Mouse (Mus musculus): ENCODE measurements at regions not wholly inside any gene's neighbourhood (a gene's known extent, or its start where the extent isn't known, plus 50 kb on each side); places are given as distances from the start of the nearest gene placed in this dataset.

DNA sequence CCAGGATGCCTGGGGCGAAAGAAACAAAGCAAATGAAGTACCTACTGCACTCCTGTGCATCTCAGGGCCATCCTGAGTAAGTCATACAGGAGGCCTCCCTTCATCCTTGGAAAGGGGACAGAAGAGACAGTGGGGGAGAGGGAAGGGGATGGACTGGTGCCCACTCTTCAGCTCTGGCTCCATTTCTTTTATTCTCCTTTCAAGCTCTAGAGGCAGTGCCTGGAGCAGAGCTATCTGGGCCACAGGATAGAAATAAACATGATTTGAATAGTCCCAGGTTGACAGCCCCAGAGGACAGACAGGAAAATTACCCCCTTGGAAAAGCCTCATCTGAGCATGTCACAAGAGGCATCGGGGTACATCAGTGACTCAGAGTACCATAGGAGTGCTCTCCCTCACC, 72.2 kb upstream of the Mafb start:
- DNase-seq (ENCODE audit: low spot score): no peak
- ATAC-seq (ENCODE audit: extremely low read depth, insufficient number of reproducible peaks, low FRiP score, poor library complexity, severe bottlenecking): no peak
- Histone ChIP-seq H3K4me1 (ENCODE audit: insufficient read depth, low read depth, low read length) (no peaks in the 10 kb centered on the region), H3K27me3 (ENCODE audit: insufficient read depth, low read length) (no peaks in the 10 kb centered on the region), H3K4me3 (ENCODE audit: low read depth, low read length) (no peak overlapping the region), H3K36me3 (replicated peaks) (no peaks in the 10 kb centered on the region), H3K9me3 (replicated peaks) (peaks cover 66% of the 10 kb centered on the region)
- TF ChIP-seq GATA1 (IDR thresholded peaks at IDR 0.05; ENCODE audit: borderline replicate concordance, low read length): no peak
- TF ChIP-seq TAL1 (conservative IDR thresholded peaks at IDR 0.05; ENCODE audit: low read depth, low read length): no peak
- TF ChIP-seq POLR2AphosphoS5 (IDR thresholded peaks at IDR 0.05; ENCODE audit: insufficient replicate concordance, low read depth, low read length): no peak
- no peak for TF ChIP-seq GATA2 (IDR thresholded peaks at IDR 0.05; ENCODE audit: borderline replicate concordance, low read depth, low read length)
- no peak for TF ChIP-seq CTCF (IDR thresholded peaks at IDR 0.05; ENCODE audit: low read depth, low read length)

DNA sequence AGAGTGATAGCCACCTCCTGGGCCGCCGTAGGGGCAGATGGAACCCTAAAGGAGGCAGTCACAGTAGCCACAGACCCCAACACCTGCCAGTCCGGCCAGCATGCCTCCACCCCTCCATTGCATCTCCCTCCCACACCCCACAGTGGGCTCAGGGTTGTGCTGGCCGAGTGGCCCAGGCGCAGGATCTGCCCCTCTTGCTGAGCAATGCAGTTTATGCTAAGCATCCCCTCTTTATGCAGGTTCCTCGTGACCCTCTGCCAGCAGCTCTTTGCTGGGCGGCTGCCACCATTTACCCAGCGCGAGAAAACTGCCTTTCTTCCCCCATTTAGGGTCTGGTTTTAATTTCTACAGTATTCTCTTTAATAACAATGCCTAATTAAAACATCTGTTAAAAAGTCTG, 73.4 kb upstream of the Mafb start:
- Histone ChIP-seq H3K36me3 (replicated peaks) (no peaks in the 10 kb centered on the region), H3K9me3 (replicated peaks) (peaks cover 61% of the 10 kb centered on the region), H3K4me3 (ENCODE audit: low read depth, low read length) (no peak overlapping the region; the same call in 1 of the 2 replicates), H3K4me1 (ENCODE audit: insufficient read depth, low read depth, low read length) (no peaks in the 10 kb centered on the region), H3K27me3 (ENCODE audit: insufficient read depth, low read length) (no peaks in the 10 kb centered on the region)
- DNase-seq (ENCODE audit: low spot score): no peak
- TF ChIP-seq TAL1 (conservative IDR thresholded peaks at IDR 0.05; ENCODE audit: low read depth, low read length) (no peak), CTCF (IDR thresholded peaks at IDR 0.05; ENCODE audit: low read depth, low read length) (no peak), GATA2 (IDR thresholded peaks at IDR 0.05; ENCODE audit: borderline replicate concordance, low read depth, low read length) (no peak), GATA1 (IDR thresholded peaks at IDR 0.05; ENCODE audit: borderline replicate concordance, low read length) (no peak), POLR2AphosphoS5 (IDR thresholded peaks at IDR 0.05; ENCODE audit: insufficient replicate concordance, low read depth, low read length) (no peak)
- no peak for ATAC-seq (ENCODE audit: extremely low read depth, insufficient number of reproducible peaks, low FRiP score, poor library complexity, severe bottlenecking)

DNA sequence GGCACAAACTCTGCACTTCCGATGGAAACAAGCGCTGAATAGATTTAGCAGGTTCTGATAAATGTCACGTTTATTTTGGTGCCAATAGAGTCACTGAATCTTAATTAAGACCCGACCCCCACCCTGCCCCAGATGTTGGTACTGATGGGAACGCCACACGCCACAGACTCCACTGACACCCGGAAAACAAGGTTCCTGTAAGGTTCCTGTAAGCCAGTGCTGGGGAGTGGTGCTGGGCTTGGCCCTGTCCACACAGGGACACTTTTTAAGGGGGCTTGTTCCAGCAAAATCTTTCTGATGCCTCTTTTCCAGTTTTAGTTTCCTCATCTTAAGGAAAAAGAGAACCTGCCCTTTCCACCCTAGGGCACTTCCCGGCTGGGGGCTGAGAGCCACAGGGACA, 84.2 kb upstream of the Mafb start:
- H3K4me3 ChIP-seq (ENCODE audit: low read depth, low read length): no peak overlapping the region
- no peak for TF ChIP-seq TAL1 (conservative IDR thresholded peaks at IDR 0.05; ENCODE audit: low read depth, low read length)
- TF ChIP-seq GATA1 (IDR thresholded peaks at IDR 0.05; ENCODE audit: borderline replicate concordance, low read length): no peak
- TF ChIP-seq POLR2AphosphoS5 (IDR thresholded peaks at IDR 0.05; ENCODE audit: insufficient replicate concordance, low read depth, low read length): no peak
- TF ChIP-seq CTCF (IDR thresholded peaks at IDR 0.05; ENCODE audit: low read depth, low read length): no peak
- no peak for TF ChIP-seq GATA2 (IDR thresholded peaks at IDR 0.05; ENCODE audit: borderline replicate concordance, low read depth, low read length)
- peaks cover 70% of the 10 kb centered on the region for H3K9me3 ChIP-seq (replicated peaks)
- no peaks in the 10 kb centered on the region for H3K36me3 ChIP-seq (replicated peaks)
- DNase-seq (ENCODE audit: low spot score): no peak
- H3K27me3 ChIP-seq (ENCODE audit: insufficient read depth, low read length): no peaks in the 10 kb centered on the region
- no peak for ATAC-seq (ENCODE audit: extremely low read depth, insufficient number of reproducible peaks, low FRiP score, poor library complexity, severe bottlenecking)
- H3K4me1 ChIP-seq (ENCODE audit: insufficient read depth, low read depth, low read length): no peaks in the 10 kb centered on the region

DNA sequence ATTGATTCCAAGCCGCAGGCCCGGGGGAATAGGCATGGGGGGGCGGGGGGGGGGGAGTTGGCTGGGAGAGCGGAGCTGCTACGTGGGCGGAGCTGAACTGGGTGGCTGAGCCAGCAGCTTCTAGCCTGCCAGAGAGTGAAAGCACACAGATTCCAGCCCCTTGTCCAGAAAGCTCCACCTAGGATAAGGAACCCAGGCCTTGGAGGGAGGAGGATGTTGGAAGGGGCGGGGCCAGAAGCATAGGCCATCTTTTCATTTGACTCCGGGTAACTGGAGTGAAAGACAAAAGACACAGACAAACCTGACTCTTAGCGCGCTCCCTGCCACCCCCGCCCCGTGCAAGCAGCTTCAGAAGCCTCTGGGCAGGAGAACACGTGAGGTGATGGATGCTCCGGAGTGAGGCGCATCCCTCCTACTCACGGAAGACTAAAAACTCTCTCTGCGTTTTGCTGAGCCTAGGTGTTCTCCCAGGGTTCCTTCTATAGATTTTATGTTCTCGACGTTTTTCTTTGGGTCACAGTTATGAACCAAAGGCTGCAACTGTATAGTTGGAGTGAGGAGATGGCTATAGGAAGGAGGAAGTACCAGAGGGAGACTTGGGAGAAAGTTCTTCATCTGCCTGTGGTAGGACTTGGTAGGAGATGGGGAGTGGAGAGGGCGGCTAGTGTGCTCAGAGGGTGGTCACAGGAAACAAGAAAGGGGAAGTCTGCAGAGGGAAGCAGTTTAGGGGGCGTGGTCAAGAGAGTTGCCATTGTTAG, 84.8 kb upstream of the Mafb start:
- H3K4me1 ChIP-seq (ENCODE audit: insufficient read depth, low read depth, low read length): no peaks in the 10 kb centered on the region
- no peak overlapping the region for H3K4me3 ChIP-seq (ENCODE audit: low read depth, low read length)
- H3K36me3 ChIP-seq (replicated peaks): no peaks in the 10 kb centered on the region
- peaks cover 70% of the 10 kb centered on the region for H3K9me3 ChIP-seq (replicated peaks)
- DNase-seq (ENCODE audit: low spot score): no peak
- no peak for ATAC-seq (ENCODE audit: extremely low read depth, insufficient number of reproducible peaks, low FRiP score, poor library complexity, severe bottlenecking)
- no peaks in the 10 kb centered on the region for H3K27me3 ChIP-seq (ENCODE audit: insufficient read depth, low read length)
- TF ChIP-seq TAL1 (conservative IDR thresholded peaks at IDR 0.05; ENCODE audit: low read depth, low read length): no peak
- TF ChIP-seq GATA2 (IDR thresholded peaks at IDR 0.05; ENCODE audit: borderline replicate concordance, low read depth, low read length): no peak
- no peak for TF ChIP-seq CTCF (IDR thresholded peaks at IDR 0.05; ENCODE audit: low read depth, low read length)
- no peak for TF ChIP-seq GATA1 (IDR thresholded peaks at IDR 0.05; ENCODE audit: borderline replicate concordance, low read length)
- no peak for TF ChIP-seq POLR2AphosphoS5 (IDR thresholded peaks at IDR 0.05; ENCODE audit: insufficient replicate concordance, low read depth, low read length)

DNA sequence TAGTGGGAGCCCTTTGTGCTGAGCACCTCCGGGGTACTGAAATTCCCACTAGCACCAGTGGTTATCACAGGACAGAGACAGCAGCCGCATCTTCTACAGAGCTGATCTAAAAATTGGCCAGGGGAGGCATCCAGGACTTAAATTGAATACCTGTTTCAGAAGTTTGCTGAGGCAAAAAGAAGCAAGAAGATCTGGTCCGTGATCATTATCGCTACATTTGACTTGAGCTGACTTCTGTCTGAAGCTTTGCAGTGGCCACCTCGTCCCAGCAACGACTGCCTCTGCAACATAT, 85.3 kb upstream of the Mafb start:
- Histone ChIP-seq H3K9me3 (replicated peaks) (peaks cover 70% of the 10 kb centered on the region), H3K27me3 (ENCODE audit: insufficient read depth, low read length) (no peaks in the 10 kb centered on the region), H3K4me1 (ENCODE audit: insufficient read depth, low read depth, low read length) (no peaks in the 10 kb centered on the region), H3K36me3 (replicated peaks) (no peaks in the 10 kb centered on the region), H3K4me3 (ENCODE audit: low read depth, low read length) (no peak overlapping the region)
- TF ChIP-seq GATA2 (IDR thresholded peaks at IDR 0.05; ENCODE audit: borderline replicate concordance, low read depth, low read length) (no peak), TAL1 (conservative IDR thresholded peaks at IDR 0.05; ENCODE audit: low read depth, low read length) (no peak), GATA1 (IDR thresholded peaks at IDR 0.05; ENCODE audit: borderline replicate concordance, low read length) (no peak), CTCF (IDR thresholded peaks at IDR 0.05; ENCODE audit: low read depth, low read length) (no peak)
- DNase-seq (ENCODE audit: low spot score) (no peak), ATAC-seq (ENCODE audit: extremely low read depth, insufficient number of reproducible peaks, low FRiP score, poor library complexity, severe bottlenecking) (no peak)

GRCm38 (mm10) chr2:160452730-160453129, 85.9 kb upstream of the Mafb start:
- Histone ChIP-seq H3K4me1 (ENCODE audit: insufficient read depth, low read depth, low read length) (no peaks in the 10 kb centered on the region), H3K27me3 (ENCODE audit: insufficient read depth, low read length) (no peaks in the 10 kb centered on the region), H3K4me3 (ENCODE audit: low read depth, low read length) (no peak overlapping the region), H3K9me3 (replicated peaks) (peaks cover 70% of the 10 kb centered on the region), H3K36me3 (replicated peaks) (no peaks in the 10 kb centered on the region)
- ATAC-seq (ENCODE audit: extremely low read depth, insufficient number of reproducible peaks, low FRiP score, poor library complexity, severe bottlenecking) (no peak), DNase-seq (ENCODE audit: low spot score) (no peak)
- TF ChIP-seq CTCF (IDR thresholded peaks at IDR 0.05; ENCODE audit: low read depth, low read length) (no peak), POLR2AphosphoS5 (IDR thresholded peaks at IDR 0.05; ENCODE audit: insufficient replicate concordance, low read depth, low read length) (no peak), GATA1 (IDR thresholded peaks at IDR 0.05; ENCODE audit: borderline replicate concordance, low read length) (no peak), TAL1 (conservative IDR thresholded peaks at IDR 0.05; ENCODE audit: low read depth, low read length) (no peak), GATA2 (IDR thresholded peaks at IDR 0.05; ENCODE audit: borderline replicate concordance, low read depth, low read length) (no peak)
